Mouse (Mus musculus) testis, postnatal 10 days (tissue): ENCODE measurements around the gene Cadm2.

ENCODE experiments used
- DNase-seq: peaks from one replicate; pipeline ENCODE4 v3.0.0; 2021; ENCODE audit warnings: low spot score

The Cadm2 gene

DNA sequence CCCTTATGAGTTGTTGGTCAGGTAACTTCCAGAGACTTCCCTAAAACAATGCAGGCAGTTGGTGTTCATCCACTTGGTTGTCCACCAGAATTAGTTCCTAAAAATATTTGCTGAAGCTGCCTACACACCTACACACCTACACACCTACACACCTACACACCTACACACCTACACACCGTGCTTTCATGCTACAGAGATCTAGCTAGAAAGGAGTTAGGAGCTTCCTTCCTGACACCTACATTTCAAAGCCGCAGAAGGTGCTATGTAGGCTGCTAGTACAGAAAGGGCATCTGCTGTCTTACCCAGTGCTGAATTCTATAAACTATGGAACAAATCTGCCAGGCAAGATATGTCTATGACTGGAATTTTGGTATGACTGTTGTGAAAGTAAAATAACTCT, 872.2 kb downstream of the Cadm2 start:
- DNase-seq: no peak

DNA sequence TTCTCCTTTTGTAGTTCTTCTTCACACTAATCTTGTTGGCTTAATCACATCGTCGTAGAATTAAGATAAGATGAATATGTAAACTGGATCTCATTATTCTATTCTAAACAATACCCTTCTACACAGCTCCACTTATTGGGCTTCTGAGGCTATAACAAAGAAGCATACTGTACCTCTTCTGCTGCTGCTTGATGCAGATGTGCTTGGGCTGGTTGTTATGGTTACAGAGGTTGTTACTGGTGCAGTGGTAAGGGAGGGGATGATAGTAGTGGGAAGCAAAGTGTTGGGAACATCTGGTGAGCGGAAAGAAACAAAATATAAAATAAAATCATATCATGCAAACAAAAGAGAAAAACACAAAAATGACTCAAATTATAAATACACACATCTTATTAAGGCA, 889.5 kb downstream of the Cadm2 start:
- DNase-seq: no peak

DNA sequence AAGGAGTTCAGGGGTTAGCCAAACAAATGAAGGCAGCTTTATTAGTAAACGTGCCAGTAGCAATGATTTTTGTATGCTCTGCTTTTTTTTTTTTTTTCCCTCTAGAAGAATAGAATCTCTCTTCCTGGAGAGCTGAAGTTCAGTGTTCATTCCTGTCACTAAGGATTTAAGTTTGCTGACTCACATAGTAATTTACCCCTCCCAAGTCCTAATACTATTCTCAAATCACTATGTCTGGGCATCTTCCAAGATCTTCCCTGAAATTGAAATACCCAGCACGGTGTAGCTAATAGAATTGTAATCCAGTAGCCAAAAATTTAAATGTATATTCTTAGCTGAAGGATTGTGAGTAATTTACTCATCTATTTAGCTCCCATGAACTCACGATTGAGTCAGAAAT, 914.2 kb downstream of the Cadm2 start:
- DNase-seq: no peak

DNA sequence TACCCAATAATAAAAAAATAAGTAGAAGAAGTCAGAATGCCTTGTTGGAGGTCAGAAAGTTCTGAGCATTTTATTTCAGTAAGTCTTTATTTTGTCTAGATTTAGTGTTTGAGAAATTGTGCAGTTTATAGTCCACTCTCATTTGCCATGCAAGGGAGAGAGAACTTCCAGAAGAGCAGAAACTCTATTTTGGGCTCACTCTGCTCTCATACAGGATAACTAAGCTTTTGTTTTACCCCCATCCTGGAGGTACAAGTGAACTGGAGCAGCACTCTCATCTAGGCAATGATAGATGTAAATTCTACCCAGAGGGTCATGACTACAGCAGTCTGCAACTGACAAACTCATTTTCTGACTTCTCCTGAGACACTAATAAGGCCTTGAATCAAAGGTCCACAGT, 925.9 kb downstream of the Cadm2 start:
- no peak for DNase-seq

DNA sequence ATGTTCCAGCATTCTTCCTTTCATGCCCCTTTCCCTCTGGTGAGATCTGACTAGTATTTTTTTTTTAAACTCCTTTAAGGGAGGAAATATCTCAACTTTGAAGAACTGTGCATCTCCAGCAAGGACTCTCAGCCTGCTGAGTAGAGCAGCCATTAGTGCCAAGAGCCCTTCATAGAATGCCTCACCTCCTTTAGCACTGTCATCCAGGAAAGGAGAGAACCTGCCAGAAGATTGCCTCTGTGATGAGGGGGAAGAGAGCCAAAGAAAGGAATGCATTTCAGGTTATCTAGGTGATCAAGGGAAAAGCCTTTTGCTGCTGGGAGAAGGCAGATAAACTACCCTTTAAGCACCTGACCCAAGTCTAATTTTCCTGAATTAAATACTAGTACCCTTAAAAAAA, 943.5 kb downstream of the Cadm2 start:
- no peak for DNase-seq

DNA sequence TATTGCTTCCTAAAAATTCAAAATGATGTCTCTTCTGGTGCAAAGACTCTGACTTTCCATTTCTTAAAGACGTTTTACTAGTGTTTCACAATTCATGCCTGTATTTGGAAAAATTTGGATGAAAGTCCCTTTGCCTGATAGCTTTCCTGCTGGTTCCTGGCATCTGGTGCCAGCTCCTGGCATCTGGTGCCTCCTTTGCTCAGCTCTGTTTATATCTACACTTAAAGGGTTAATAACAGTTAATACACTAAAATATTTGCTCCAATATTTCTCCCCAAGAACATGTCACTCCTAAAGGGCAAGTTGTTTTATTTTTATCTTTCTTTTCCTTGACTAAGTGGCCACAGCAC, 969.7 kb downstream of the Cadm2 start:
- DNase-seq: no peak

DNA sequence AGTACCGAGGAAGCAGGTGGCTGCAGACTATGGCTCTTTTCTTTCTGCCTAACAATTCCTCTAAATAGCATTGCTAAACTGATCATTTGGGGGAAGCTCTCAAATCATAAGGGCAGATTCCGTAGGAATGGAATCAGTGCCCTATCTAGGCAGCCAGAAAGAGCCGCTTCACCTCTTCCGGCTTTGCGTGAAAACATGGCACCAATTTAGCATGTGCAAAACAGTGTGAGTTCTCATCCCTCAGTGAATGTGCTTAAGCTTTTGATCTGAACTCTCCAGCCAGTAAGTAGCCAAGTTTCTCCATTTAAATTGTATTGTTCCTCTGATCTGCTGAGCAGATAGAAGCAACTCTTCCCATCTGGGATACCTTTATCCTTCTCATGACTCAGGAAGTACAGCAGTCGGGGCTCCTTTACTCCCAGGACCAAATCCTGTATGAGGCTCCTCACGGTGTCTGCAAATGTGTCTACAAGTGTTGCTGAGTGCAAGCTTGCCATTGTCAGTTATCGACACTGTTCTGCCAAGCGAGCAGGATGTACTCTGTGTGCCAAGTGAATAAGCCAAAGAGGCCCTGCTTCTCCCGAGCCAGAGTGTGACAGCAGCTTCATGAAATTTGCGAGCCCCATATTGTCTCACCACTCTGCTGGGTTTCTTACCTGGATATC, 970.2 kb downstream of the Cadm2 start:
- no peak for DNase-seq

DNA sequence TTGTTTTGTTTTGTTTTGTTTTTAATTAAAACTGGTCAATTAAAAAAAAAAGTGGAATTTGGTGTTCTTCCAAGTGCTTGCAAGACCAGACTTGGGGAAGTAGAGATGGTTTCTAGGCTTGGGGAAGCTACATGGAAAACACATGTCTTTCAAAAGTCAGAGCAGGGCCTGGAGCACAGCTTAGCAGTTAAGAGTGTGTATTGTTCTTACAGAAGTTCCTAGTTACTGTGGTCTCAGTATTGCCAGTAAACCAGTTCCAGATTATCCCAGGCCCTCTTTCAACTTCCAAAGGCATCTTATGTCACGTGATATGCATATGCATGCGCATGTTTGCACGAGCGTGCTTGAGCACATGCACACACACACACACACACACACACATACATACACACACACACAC, 972.9 kb downstream of the Cadm2 start:
- no peak for DNase-seq

DNA sequence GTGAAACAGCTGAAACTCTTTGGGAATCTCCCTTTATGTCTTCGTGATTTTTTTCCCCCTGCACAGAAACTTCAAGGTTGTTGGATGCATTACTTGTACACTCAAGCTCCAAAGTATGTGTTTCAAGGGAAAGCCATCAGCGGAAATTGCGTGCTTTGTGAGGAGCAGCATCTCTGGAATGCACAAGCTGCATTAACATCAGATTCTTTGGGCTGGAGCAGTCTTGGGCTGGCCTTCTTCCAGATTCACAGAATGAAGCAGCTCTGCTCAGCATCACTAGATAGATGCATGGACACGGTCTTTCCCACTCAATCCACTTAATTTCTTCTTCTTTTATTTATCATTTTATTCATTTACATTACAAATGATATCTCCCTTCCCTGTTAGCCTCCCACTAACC, 977.1 kb downstream of the Cadm2 start:
- DNase-seq: no peak

DNA sequence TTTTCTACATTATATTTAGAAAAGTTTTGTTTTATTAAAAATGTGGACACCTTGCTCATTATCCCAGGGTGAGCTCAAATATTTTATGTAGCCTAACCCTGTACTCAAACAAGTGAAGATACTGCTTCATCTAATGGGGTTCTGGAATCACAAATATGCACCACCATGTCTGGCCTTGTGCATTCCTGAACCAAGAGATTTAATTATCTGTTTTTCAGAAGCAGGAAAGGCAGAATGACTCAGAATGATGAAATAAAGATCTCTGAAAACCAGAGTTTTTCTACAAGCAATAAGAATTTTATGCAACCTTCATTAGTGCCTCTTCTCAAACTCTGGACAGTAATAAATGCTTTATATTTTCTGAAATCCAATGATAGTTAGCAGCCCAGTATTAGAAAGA, 993.2 kb downstream of the Cadm2 start:
- DNase-seq: no peak

DNA sequence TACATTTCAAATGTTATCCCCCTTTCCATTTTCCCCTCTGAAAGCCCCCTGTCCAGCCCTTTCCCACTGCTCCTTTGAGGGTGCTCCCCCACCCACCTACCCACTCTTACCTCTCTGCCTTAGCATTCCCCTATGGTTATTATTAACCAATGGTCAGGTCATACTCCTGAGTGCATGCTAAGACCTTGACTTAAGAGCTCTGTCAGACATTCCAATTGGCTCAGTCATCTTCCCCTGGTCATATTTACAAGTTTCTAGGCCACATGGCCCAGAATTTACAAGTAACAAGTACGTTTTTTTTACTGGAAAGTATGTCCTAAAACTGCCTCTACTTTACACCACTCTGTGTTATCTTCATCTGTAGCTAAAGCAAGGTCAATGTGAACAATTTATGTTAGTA, 998.3 kb downstream of the Cadm2 start:
- DNase-seq: no peak

DNA sequence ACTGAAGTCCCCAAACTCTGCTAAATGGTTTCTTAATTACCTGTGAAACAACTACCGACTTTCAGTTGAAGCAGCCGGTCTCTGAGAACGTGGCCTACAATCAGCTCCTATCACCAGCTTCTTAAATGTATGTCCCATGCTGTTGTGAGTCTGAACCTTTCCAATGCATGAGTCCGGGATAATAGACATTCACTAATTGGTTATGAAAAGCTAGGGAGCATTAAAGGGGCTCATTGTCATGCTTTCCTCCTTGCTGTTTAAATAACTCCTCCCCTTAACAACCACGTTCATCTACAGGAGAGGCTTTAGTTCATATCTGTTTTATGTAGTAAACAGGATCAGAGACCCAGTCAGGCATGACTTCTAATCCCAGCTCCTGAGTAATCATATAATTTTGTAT, 1008.1 kb downstream of the Cadm2 start:
- no peak for DNase-seq
